Mouse (Mus musculus): ENCODE results near the gene Olfr1392. TPM values are rescaled to one million over a fixed set of nuclear protein-coding genes. Genes with fewer than 3 reads are reported as not detected.

Olfr1392 gene
- total RNA-seq, 1 experiment, result not detected

DNA sequence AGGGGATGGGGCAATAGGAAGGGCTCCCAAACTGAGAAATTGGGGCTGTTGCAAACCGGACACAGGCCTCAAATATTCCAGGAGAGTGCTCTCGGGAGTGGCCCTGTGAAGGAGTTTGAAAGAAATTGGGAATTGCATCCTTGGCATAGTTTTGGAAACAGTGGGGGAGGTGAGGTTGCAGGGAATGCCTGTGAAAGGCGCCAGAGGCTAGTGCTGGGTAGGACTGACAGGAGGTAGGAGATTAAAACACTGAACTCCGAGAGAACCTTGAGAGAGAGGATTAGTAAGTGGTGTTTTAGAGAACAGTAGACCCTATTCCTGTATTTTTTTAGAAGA lies 40.5 kb upstream of the Olfr1392 start:
- no peaks in the 10 kb centered on the region for H3K36me3 ChIP-seq (ENCODE audit: control insufficient read depth, insufficient read depth, low read length, poor library complexity, severe bottlenecking)
- H3K9ac ChIP-seq (ENCODE audit: insufficient read depth, low read depth, low read length, poor library complexity, severe bottlenecking), result peak overlapping the region; percentile 61; the same call in 1 of the 2 replicates
- H3K27ac ChIP-seq (ENCODE audit: insufficient read depth, low read depth, low read length, poor library complexity, severe bottlenecking), result peak overlapping the region; percentile 57; the same call in 1 of the 2 replicates
- H3K4me3 ChIP-seq (ENCODE audit: insufficient read depth in 1 of 2, low read depth in 1 of 2, low read length in 2 of 2, poor library complexity in 1 of 2, severe bottlenecking in 1 of 2), result peak overlapping the region; percentile 56 to 65
- in situ Hi-C loops (cut with MboI; ENCODE audit: low sequenced_read_pairs in 2 of 2, unreplicated experiment in 2 of 2), result no loop called here
- H3K4me1 ChIP-seq (ENCODE audit: control insufficient read depth in 2 of 2, insufficient read depth in 2 of 2, low read length in 2 of 2, poor library complexity in 1 of 2), result peaks cover 2 to 7% of the 10 kb centered on the region in 2 experiments; a peak in 2 of 4 replicates
- no peak for TF ChIP-seq ZNF384 (IDR thresholded peaks at IDR 0.05; ENCODE audit: low read depth, low read length)
- no peak for TF ChIP-seq MAFK (IDR thresholded peaks at IDR 0.05; ENCODE audit: insufficient read depth, low read depth, low read length)
- no peak for TF ChIP-seq CHD2 (IDR thresholded peaks at IDR 0.05; ENCODE audit: low read depth, low read length)
- TF ChIP-seq ZC3H11A (IDR thresholded peaks at IDR 0.05; ENCODE audit: borderline replicate concordance, low read depth, low read length), result no peak
- TF ChIP-seq HCFC1 (IDR thresholded peaks at IDR 0.05; ENCODE audit: borderline replicate concordance, insufficient read depth, low read length), result no peak
- no peak for DNase-seq (ENCODE audit: low read depth, low spot score)
- H3K9me3 ChIP-seq (ENCODE audit: control insufficient read depth, insufficient read depth, low read depth, low read length), result no peaks in the 10 kb centered on the region

DNA sequence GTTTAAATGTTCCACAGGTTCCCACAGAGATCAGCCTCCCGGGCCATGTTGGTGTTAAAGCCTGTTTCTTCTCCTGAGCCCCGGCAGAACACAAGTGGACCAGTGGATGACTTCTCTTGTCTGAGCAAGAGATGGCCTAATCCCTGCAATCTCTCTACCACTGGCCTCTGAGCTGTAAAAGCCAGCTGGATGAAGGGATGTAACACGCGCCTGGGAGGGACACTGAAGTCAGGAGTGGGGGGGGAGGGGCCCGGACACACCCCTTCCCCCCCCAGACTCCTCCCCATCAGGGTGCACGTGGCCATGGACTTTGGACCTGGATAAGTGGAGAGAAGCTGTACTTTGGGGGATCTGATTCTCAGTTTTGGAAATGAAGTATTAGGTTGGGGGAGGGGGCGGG lies 39.9 kb upstream of the Olfr1392 start:
- no peaks in the 10 kb centered on the region for H3K9me3 ChIP-seq (ENCODE audit: control insufficient read depth, insufficient read depth, low read depth, low read length)
- peak overlapping the region; percentile 50 to 56 for H3K4me3 ChIP-seq (ENCODE audit: insufficient read depth in 1 of 2, low read depth in 1 of 2, low read length in 2 of 2, poor library complexity in 1 of 2, severe bottlenecking in 1 of 2)
- no peak overlapping the region for H3K9ac ChIP-seq (ENCODE audit: insufficient read depth, low read depth, low read length, poor library complexity, severe bottlenecking)
- DNase-seq (ENCODE audit: low read depth, low spot score), result no peak
- no peak for TF ChIP-seq MAFK (IDR thresholded peaks at IDR 0.05; ENCODE audit: insufficient read depth, low read depth, low read length)
- TF ChIP-seq ZNF384 (IDR thresholded peaks at IDR 0.05; ENCODE audit: low read depth, low read length), result no peak
- no peak for TF ChIP-seq ZC3H11A (IDR thresholded peaks at IDR 0.05; ENCODE audit: borderline replicate concordance, low read depth, low read length)
- no peak for TF ChIP-seq HCFC1 (IDR thresholded peaks at IDR 0.05; ENCODE audit: borderline replicate concordance, insufficient read depth, low read length)
- TF ChIP-seq CHD2 (IDR thresholded peaks at IDR 0.05; ENCODE audit: low read depth, low read length), result no peak
- peaks cover 3 to 11% of the 10 kb centered on the region in 2 experiments; a peak in 3 of 4 replicates for H3K4me1 ChIP-seq (ENCODE audit: control insufficient read depth in 2 of 2, insufficient read depth in 2 of 2, low read length in 2 of 2, poor library complexity in 1 of 2)
- no peak overlapping the region for H3K27ac ChIP-seq (ENCODE audit: insufficient read depth, low read depth, low read length, poor library complexity, severe bottlenecking)
- H3K36me3 ChIP-seq (ENCODE audit: control insufficient read depth, insufficient read depth, low read length, poor library complexity, severe bottlenecking), result no peaks in the 10 kb centered on the region
- in situ Hi-C loops (cut with MboI; ENCODE audit: low sequenced_read_pairs in 2 of 2, unreplicated experiment in 2 of 2), result no loop called here

DNA sequence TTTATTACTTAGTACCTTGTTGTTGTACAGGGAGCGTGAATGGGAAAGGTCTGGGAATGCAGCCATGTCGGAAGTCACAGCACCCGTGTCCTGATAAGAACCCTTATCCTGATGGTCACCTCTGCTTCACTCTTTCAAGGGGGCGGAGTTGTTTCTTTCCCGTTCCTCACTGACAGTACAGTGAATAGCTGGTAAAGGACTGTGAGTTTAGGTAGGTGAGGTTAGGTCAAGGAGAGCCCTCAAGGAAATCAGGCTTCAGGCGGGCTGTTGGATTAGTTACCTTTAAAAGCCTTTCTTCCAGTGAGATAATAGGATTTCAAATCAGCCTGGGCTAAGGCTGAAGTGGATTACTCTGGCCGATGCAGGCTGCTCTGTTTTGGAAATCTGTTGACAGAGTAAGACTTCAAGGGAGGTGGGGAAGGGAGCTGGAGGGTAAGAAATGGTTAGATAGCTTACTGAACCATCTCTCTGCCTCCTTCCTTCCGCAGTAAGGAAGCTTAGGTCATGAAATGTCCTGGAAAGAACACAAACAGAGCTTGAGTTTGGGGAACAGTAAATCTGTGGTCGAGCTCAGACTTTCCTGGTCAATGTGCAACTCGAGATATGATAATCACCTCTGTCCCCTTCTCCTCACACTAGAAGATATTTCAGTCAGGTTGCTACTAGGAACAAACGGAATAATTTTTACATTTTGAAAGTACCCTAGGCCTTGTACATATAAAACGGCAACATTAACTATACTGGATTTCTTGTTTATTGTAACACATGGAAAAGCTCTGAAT lies 39.3 kb upstream of the Olfr1392 start:
- H3K36me3 ChIP-seq (ENCODE audit: control insufficient read depth, insufficient read depth, low read length, poor library complexity, severe bottlenecking), result no peaks in the 10 kb centered on the region
- DNase-seq (ENCODE audit: low read depth, low spot score), result no peak
- no peak for TF ChIP-seq MAFK (IDR thresholded peaks at IDR 0.05; ENCODE audit: insufficient read depth, low read depth, low read length)
- no peak for TF ChIP-seq HCFC1 (IDR thresholded peaks at IDR 0.05; ENCODE audit: borderline replicate concordance, insufficient read depth, low read length)
- no peak for TF ChIP-seq ZNF384 (IDR thresholded peaks at IDR 0.05; ENCODE audit: low read depth, low read length)
- no peak for TF ChIP-seq ZC3H11A (IDR thresholded peaks at IDR 0.05; ENCODE audit: borderline replicate concordance, low read depth, low read length)
- TF ChIP-seq CHD2 (IDR thresholded peaks at IDR 0.05; ENCODE audit: low read depth, low read length), result no peak
- no peak overlapping the region for H3K27ac ChIP-seq (ENCODE audit: insufficient read depth, low read depth, low read length, poor library complexity, severe bottlenecking)
- H3K4me3 ChIP-seq (ENCODE audit: insufficient read depth in 1 of 2, low read depth in 1 of 2, low read length in 2 of 2, poor library complexity in 1 of 2, severe bottlenecking in 1 of 2), result peak overlapping the region; percentile 50 to 56
- no peaks in the 10 kb centered on the region for H3K9me3 ChIP-seq (ENCODE audit: control insufficient read depth, insufficient read depth, low read depth, low read length)
- in situ Hi-C loops (cut with MboI; ENCODE audit: low sequenced_read_pairs in 2 of 2, unreplicated experiment in 2 of 2), result no loop called here
- peak overlapping the region; percentile 31; the same call in 1 of the 2 replicates for H3K9ac ChIP-seq (ENCODE audit: insufficient read depth, low read depth, low read length, poor library complexity, severe bottlenecking)
- H3K4me1 ChIP-seq (ENCODE audit: control insufficient read depth in 2 of 2, insufficient read depth in 2 of 2, low read length in 2 of 2, poor library complexity in 1 of 2), result peaks cover 4 to 11% of the 10 kb centered on the region in 2 experiments; a peak in 3 of 4 replicates

GRCm38 (mm10) chr11:49246523-49246922 lies 38.6 kb upstream of the Olfr1392 start:
- no peak overlapping the region for H3K27ac ChIP-seq (ENCODE audit: insufficient read depth, low read depth, low read length, poor library complexity, severe bottlenecking)
- H3K36me3 ChIP-seq (ENCODE audit: control insufficient read depth, insufficient read depth, low read length, poor library complexity, severe bottlenecking), result no peaks in the 10 kb centered on the region
- H3K9me3 ChIP-seq (ENCODE audit: control insufficient read depth, insufficient read depth, low read depth, low read length), result no peaks in the 10 kb centered on the region
- no peak for DNase-seq (ENCODE audit: low read depth, low spot score)
- H3K9ac ChIP-seq (ENCODE audit: insufficient read depth, low read depth, low read length, poor library complexity, severe bottlenecking), result no peak overlapping the region
- no peak for TF ChIP-seq CHD2 (IDR thresholded peaks at IDR 0.05; ENCODE audit: low read depth, low read length)
- no peak for TF ChIP-seq ZNF384 (IDR thresholded peaks at IDR 0.05; ENCODE audit: low read depth, low read length)
- peaks cover 4 to 11% of the 10 kb centered on the region in 2 experiments for H3K4me1 ChIP-seq (ENCODE audit: control insufficient read depth in 2 of 2, insufficient read depth in 2 of 2, low read length in 2 of 2, poor library complexity in 1 of 2)
- no peak overlapping the region for H3K4me3 ChIP-seq (ENCODE audit: insufficient read depth in 1 of 2, low read depth in 1 of 2, low read length in 2 of 2, poor library complexity in 1 of 2, severe bottlenecking in 1 of 2)
- in situ Hi-C loops (cut with MboI; ENCODE audit: low sequenced_read_pairs in 2 of 2, unreplicated experiment in 2 of 2), result no loop called here
